Mouse (Mus musculus): ENCODE measurements around the gene Cdk6. TPM values are rescaled to one million over a fixed set of nuclear protein-coding genes. Genes with fewer than 3 reads are reported as not detected.
"Not testable (repeated sequence)": the region's sequence is repeated elsewhere in the genome, so short reads cannot be mapped to it uniquely, and the experiment has no call there.

Gene Cdk6
- total RNA-seq (2021): 10 to 100 TPM; 12.1 to 15.2 TPM

GRCm38 (mm10) chr5:3341111-3341911 is at the start of gene Cdk6:
Cdk6 (plus strand) TSS chr5:3341485.
- peak; percentile 33 for DNase-seq (ENCODE audit: low spot score)
- intact Hi-C loops (cut with DNase I): loop anchor here (5.0 to 10.0 kb wide), 3 partner anchors 41 to 189 kb away; no protein-coding TSS in a partner anchor

GRCm38 (mm10) chr5:3293666-3294065 is 47.6 kb upstream of the Cdk6 start:
- intact Hi-C loops (cut with DNase I): no loop called here
- DNase-seq (ENCODE audit: low spot score): no peak

- intact Hi-C loops (cut with DNase I): loop anchor here (10.0 kb wide), 1 partner anchor 56 kb away; no protein-coding TSS in a partner anchor
- DNase-seq (ENCODE audit: low spot score): no peak
Observed at GRCm38 (mm10) chr5:3300801-3301457, 40.4 kb upstream of the Cdk6 start.

GRCm38 (mm10) chr5:3301535-3301934 is 39.8 kb upstream of the Cdk6 start:
- DNase-seq (ENCODE audit: low spot score): no peak
- intact Hi-C loops (cut with DNase I): loop anchor here (10.0 kb wide), 1 partner anchor 57 kb away; no protein-coding TSS in a partner anchor

GRCm38 (mm10) chr5:3303876-3304275 is 37.4 kb upstream of the Cdk6 start:
- no peak for DNase-seq (ENCODE audit: low spot score)
- intact Hi-C loops (cut with DNase I): loop anchor here (10.0 kb wide), 1 partner anchor 59 kb away; no protein-coding TSS in a partner anchor

- intact Hi-C loops (cut with DNase I): loop anchor here (10.0 kb wide), 1 partner anchor 61 kb away; no protein-coding TSS in a partner anchor
- no peak for DNase-seq (ENCODE audit: low spot score)
Observed at GRCm38 (mm10) chr5:3306146-3306545, 35.1 kb upstream of the Cdk6 start.

- DNase-seq (ENCODE audit: low spot score): no peak
- intact Hi-C loops (cut with DNase I): loop anchor here (10.0 kb wide), 1 partner anchor 64 kb away; no protein-coding TSS in a partner anchor
Observed at GRCm38 (mm10) chr5:3309122-3309521, 32.2 kb upstream of the Cdk6 start.

GRCm38 (mm10) chr5:3309587-3309986 is 31.7 kb upstream of the Cdk6 start:
- intact Hi-C loops (cut with DNase I): loop anchor here (10.0 kb wide), 1 partner anchor 65 kb away; no protein-coding TSS in a partner anchor
- DNase-seq (ENCODE audit: low spot score): no peak

GRCm38 (mm10) chr5:3311156-3311555 is 30.1 kb upstream of the Cdk6 start:
- intact Hi-C loops (cut with DNase I); DNase-seq (ENCODE audit: low spot score): not testable (repeated sequence)

GRCm38 (mm10) chr5:3317724-3318123 is 23.6 kb upstream of the Cdk6 start:
- intact Hi-C loops (cut with DNase I); DNase-seq (ENCODE audit: low spot score): not testable (repeated sequence)

GRCm38 (mm10) chr5:3320225-3320624 is 21.1 kb upstream of the Cdk6 start:
- DNase-seq (ENCODE audit: low spot score): no peak
- intact Hi-C loops (cut with DNase I): no loop called here

- no peak for DNase-seq (ENCODE audit: low spot score)
- intact Hi-C loops (cut with DNase I): no loop called here
Observed at GRCm38 (mm10) chr5:3322052-3322451, 19.2 kb upstream of the Cdk6 start.

- no peak for DNase-seq (ENCODE audit: low spot score)
- intact Hi-C loops (cut with DNase I): no loop called here
Observed at GRCm38 (mm10) chr5:3324116-3324515, 17.2 kb upstream of the Cdk6 start.

- intact Hi-C loops (cut with DNase I): no loop called here
- no peak for DNase-seq (ENCODE audit: low spot score)
Observed at GRCm38 (mm10) chr5:3329361-3329760, 11.9 kb upstream of the Cdk6 start.

GRCm38 (mm10) chr5:3330932-3331331 is 10.4 kb upstream of the Cdk6 start:
- intact Hi-C loops (cut with DNase I): no loop called here
- no peak for DNase-seq (ENCODE audit: low spot score)

GRCm38 (mm10) chr5:3333019-3333418 is 8.3 kb upstream of the Cdk6 start:
- intact Hi-C loops (cut with DNase I); DNase-seq (ENCODE audit: low spot score): not testable (repeated sequence)

GRCm38 (mm10) chr5:3340340-3341058 is 786 bp upstream of the Cdk6 start:
- DNase-seq (ENCODE audit: low spot score): not testable (repeated sequence)
- intact Hi-C loops (cut with DNase I): loop anchor here (5.0 to 10.0 kb wide), 3 partner anchors 42 to 188 kb away; no protein-coding TSS in a partner anchor

- intact Hi-C loops (cut with DNase I): loop anchor here (2.0 to 10.0 kb wide), 4 partner anchors 40 to 190 kb away; no protein-coding TSS in a partner anchor
Observed at GRCm38 (mm10) chr5:3341931-3342770, 866 bp downstream of the Cdk6 start.

More at GRCm38 (mm10) chr5:3341931-3342770, 866 bp downstream of the Cdk6 start:
- peak; percentile 12 for DNase-seq (ENCODE audit: low spot score)

All from heart, postnatal 25 days (tissue).